Mouse (Mus musculus): ENCODE data around the gene Gabbr2.
"Not testable (repeated sequence)": the region's sequence is repeated elsewhere in the genome, so short reads cannot be mapped to it uniquely, and the experiment has no call there.

The Gabbr2 gene

DNA sequence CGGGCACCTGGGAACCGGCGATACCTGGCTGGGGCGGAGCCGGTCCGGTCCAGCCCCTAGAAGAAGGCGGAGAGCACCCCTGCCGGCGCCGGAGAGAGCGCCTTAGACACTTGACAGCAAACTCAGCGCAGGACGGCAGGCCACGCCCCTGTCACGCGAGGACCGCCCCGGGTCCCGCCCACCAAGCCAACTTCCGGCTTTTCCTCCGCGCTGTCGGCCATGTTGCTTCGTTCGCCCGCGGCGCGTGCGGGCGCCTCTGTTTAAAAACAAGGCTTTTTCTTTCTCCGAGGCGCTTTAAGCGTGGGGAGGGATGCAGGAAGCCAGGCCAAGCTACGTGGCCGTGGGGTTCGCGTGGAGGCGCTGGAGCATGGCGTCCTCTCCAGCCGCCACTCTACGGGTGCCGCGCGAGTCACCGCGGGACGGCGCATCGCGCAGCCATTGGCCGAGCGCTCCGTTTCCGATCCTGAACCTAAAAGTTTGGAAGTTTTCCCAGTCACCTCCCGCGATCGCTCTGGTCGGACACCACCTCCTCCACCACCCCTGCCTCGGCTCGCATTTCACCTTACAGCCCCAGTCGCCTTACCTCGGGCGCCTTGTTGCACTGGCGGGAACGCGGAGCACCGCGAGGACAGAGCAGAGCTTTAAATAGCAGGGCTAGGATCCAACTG lies 341.5 kb downstream of the Gabbr2 start, which contains the start of gene Tbc1d2:
Gene Tbc1d2, minus strand, starts transcription at position 124 of the 668 bp plus-strand sequence.
- DNase-seq (ENCODE audit: low read depth): peak; percentile 85

DNA sequence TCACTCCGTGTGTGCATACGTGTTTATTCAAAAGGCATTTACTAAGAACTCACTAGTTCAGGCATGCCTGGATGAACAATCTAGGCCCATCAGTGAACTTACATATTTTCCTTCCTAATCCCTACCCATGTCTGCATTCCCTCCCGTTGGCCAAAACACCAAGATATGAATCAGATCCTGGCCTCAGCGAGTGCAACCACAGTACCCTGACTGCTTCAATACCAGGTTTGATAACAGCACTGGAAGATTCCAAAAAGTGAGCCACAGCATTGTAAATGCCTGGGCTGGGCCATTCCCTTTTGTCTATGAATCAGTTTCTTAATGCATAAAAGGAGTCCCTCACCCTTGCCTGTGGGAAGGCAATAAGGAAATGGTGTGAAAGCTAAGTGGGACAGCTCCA lies 342.5 kb downstream of the Gabbr2 start:
- no peak for DNase-seq (ENCODE audit: low read depth)

DNA sequence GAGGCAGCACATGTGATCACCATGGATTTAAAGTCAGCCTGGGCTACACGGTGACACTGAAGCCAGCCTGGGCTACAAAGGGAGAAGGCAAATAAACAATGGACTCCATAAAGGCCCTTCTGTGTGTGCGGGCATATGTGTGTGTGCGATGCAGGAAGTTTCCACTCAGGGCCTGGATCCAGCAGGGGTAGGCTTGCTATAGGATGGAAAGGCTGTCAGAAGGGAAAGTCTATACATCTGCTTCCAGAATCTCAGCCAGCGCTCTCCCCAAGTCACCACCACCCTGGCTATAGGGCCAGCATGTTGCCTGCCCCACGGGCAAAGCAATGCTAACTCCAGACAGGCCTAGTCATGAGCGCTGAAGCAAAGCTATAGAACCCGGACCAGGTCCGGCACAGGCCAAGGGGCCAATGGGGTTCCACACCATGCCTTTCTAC lies 348.0 kb downstream of the Gabbr2 start:
- DNase-seq (ENCODE audit: low read depth): no peak

DNA sequence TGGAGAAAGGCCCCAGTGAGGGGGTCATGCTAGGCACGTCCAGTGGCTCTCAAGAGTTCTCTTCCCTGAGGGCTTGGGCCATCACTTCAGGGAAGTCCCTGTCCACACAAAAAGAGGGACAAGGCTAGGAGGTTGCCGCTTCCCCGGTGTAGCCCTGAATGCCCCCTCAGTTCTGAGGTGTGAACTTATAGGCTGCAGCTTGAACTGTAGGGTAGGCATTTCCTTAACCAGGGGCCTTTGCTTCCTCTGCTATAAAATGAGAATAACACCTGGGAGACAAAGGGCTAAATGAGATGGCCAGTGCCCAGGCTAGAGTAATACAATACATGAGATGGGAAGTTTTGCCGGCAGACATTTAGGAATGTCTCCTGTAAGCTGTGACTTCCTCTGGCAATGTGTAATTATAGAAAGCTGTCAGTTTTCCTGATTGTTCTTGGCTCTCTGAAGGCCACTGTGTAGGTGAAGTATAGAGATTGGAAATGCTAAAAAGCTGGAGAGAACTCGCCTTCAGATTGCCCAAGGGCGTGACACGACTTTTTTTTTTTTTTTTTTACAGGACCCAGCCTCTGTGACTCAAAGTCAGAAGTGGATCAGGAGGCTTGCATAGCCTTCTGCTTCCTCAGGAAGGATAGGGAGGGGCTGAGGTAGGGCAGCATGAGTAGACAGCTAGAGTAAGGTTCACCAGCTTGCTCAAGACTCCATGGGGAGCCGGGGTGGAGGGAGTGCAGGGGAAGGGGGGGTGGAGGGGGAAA lies 348.6 kb downstream of the Gabbr2 start:
- no peak for DNase-seq (ENCODE audit: low read depth)

DNA sequence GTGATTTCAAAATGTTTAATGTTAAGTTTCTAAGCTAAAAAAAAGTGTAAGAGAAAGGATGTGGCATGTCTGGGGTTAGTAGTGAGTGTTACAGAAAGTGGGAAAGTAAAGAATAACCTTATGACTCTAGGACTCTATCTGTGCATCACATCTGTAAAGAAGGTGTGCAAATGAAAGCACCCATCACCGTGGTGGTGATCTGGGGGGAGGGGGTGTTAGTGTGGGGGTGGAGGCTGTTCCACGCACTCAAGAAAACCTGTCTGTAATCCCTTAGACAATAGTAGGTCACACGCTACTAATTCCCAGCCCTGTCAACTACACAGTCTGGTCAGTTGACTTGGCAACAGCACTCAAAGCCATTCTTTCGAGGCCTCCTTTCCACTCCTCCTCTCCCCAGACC lies 350.4 kb downstream of the Gabbr2 start:
- no peak for DNase-seq (ENCODE audit: low read depth)

DNA sequence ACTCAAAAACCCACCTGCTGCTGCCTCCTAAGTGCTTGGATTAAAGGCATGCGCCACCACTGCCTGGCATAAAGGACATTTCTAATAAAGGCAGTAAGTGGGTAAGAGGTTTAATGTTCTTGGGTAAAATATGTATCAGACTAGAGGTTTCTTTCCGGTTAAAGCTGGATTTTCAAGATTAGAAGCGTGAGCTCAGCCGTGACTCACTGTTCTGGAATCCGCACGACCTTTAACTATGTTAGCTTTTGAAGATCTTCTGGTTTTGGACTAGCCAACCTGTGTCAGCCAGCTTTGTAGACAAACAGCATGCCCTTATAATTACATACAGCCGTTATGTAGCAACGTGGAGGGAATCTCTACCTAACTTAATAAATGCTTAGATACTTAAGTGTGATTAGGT lies 351.8 kb downstream of the Gabbr2 start:
- DNase-seq (ENCODE audit: low read depth): no peak

- DNase-seq (ENCODE audit: low read depth): not testable (repeated sequence)
Observed at GRCm38 (mm10) chr4:46637250-46637649, 354.4 kb downstream of the Gabbr2 start.

- DNase-seq (ENCODE audit: low read depth): no peak
Observed at GRCm38 (mm10) chr4:46635702-46636430, 355.8 kb downstream of the Gabbr2 start.

DNA sequence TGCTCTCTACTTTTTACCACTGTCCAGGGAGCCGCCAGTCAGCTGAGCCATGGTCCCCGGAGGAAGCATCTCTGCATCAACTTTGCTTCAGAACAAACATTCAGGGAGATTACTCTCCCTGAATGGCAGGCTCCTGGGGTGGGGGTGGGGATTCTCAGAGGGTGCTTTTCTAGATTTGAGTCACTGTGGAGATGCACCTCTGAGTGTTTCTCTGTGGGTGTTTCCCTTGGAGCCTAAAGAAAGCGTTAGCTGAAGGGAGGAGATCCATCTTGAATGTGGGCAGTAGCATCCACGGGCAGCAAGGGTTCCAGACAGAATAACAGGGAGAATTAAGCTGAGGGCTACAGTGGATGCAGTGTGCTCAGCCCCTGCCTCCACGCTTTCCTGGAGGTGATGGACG lies 356.8 kb downstream of the Gabbr2 start:
- DNase-seq (ENCODE audit: low read depth): no peak

GRCm38 (mm10) chr4:46633565-46633964 lies 358.1 kb downstream of the Gabbr2 start:
- not testable (repeated sequence) for DNase-seq (ENCODE audit: low read depth)

- DNase-seq (ENCODE audit: low read depth): peak; percentile 48
Observed at GRCm38 (mm10) chr4:46632465-46632864, 359.2 kb downstream of the Gabbr2 start.

GRCm38 (mm10) chr4:46630390-46630789 lies 361.3 kb downstream of the Gabbr2 start:
- no peak for DNase-seq (ENCODE audit: low read depth)

DNA sequence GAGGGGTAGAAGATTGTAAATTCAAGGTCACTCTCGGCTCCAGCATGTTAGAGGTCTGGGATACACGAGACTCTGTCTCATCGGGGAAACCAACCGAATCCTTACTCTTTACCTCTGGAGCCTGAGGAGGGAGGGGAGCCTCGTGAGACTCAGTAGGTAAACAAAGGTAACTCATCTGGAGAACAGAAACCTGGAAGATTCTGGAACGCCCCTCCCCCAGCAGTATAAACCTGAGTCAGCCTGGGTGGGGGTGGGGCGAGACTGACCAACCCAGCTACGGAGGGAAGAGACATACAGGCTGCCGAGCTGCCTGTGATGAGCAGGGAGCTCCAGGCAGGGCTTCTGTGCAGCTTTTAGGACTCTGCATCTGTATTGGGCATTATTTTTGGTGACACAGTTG lies 362.8 kb downstream of the Gabbr2 start:
- no peak for DNase-seq (ENCODE audit: low read depth)

- no peak for DNase-seq (ENCODE audit: low read depth)
Observed at GRCm38 (mm10) chr4:46628081-46628480, 363.6 kb downstream of the Gabbr2 start.

DNA sequence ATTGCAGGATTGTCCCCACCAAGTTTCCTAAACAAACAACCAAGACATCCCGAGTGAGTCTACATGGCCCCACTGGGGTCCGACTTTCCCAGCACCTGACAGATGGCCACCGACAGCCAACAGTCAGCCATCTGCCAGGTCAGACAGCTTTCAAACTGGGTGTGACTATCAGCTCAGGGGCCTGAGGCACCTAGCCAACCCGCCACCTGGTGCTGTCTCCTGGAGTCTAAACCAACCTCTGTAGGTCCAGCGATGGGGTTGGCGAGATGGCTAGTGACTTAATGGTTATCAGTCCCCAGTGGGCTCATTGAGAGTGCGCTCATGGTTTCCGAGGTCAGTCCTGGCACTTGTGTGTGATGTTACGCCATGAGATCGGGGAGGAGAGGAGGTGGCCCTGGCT lies 366.6 kb downstream of the Gabbr2 start:
- DNase-seq (ENCODE audit: low read depth): no peak

GRCm38 (mm10) chr4:46623007-46623406 lies 368.7 kb downstream of the Gabbr2 start:
- DNase-seq (ENCODE audit: low read depth): no peak

DNA sequence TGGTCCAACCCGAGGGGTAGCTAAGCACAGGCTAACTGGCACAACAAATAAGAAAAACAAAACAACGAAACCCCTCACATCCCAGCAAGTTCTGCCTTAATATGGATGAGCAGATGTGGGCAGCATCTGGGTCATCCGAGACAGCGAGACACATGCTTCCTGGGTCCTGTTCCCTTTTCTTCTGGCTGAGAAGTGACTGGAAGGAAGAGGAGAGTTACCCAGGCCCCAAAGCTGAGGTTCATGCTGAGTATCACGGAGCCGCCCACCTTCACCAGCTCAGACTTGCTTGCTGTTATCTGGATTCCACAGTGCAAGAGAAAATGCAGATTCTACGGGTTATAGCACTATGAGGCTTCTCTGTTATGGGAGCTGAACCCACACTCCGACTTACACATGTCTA lies 370.7 kb downstream of the Gabbr2 start:
- DNase-seq (ENCODE audit: low read depth): no peak

- no peak for DNase-seq (ENCODE audit: low read depth)
Observed at GRCm38 (mm10) chr4:46620330-46620729, 371.3 kb downstream of the Gabbr2 start.

- no peak for DNase-seq (ENCODE audit: low read depth)
Observed at GRCm38 (mm10) chr4:46618196-46618817, 373.4 kb downstream of the Gabbr2 start.

DNA sequence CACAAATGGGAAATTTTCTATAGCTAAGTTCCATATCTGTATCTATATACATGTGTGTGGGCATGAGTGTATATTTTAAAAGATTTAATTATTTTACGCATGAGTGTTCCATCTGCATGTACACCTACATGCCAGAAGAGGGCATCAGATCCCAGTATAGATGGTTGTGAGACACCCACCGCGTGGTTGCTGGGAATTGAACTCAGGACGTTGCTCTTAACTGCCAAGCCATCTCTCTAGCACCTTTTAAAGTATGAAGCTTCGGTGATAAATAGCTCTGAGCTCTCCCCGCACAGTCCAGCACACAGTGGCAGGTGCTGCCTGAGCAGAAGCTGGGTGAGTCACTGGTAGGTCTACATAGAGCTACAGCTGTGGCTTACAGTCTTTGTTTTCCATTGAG lies 374.3 kb downstream of the Gabbr2 start:
- DNase-seq (ENCODE audit: low read depth): no peak

DNA sequence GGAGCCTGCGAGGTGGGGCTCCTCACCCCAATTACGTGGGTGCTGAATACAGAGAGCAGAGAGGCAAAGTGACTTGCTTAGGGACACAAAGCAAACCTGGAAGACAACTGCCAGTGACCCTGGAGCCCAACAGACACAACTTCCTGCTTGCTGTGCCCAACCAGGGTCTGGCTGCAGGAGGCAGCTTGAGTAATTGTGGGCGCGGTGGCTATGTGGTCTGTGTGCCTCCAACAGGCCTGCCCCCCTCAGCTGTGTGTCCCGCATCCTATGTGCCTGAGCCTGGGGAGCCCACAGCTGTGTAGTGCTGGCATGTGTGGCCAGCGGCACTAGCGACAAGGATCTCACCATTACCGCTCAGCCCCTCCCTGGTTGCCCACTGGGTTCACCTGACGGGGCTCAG lies 377.0 kb downstream of the Gabbr2 start:
- DNase-seq (ENCODE audit: low read depth): no peak

- DNase-seq (ENCODE audit: low read depth): no peak
Observed at GRCm38 (mm10) chr4:46613618-46614017, 378.1 kb downstream of the Gabbr2 start.

All from c-Kit-positive CD71-positive TER-119-negative erythroid progenitor cells, embryonic 14.5 days (primary cell).